Mouse (Mus musculus) liver, embryonic 14.5 days (tissue): ENCODE results near the gene Zfp787. TPM values are rescaled to one million over a fixed set of nuclear protein-coding genes. Genes with fewer than 3 reads are reported as not detected.

ENCODE experiments used
- ATAC-seq: fragments of 200-750 bp; cut with Nextera tagmentation; 2 replicates; pipeline ENCODE4 v1.8.0; 2017; ENCODE audit warnings: moderate number of reproducible peaks, mild to moderate bottlenecking, moderate library complexity; ENCODE audit not compliant: insufficient read depth
- DNase-seq, 3 experiments: peaks; one replicate each; pipeline ENCODE4 v3.0.0-alpha.2; 2012 to 2013; ENCODE audit warnings: low read depth in 3 of 3, low spot score in 3 of 3
- H3K27ac ChIP-seq: fragments of 300-500 bp; sonication (generic); 2 replicates; pipeline ENCODE4 v1.5.1; 2014; ENCODE audit warnings: moderate library complexity, mild to moderate bottlenecking, control low read depth, inconsistent platforms
- H3K27me3 ChIP-seq: fragments of 300-500 bp; sonication (generic); 2 replicates; pipeline ENCODE4 v1.6.1; 2014; ENCODE audit warnings: mild to moderate bottlenecking, low read length, moderate library complexity; ENCODE audit not compliant: control insufficient read depth, insufficient read depth
- H3K36me3 ChIP-seq: fragments of 300-500 bp; sonication (generic); replicated peaks from 2 replicates; pipeline ENCODE4 v1.6.1; 2014; ENCODE audit warnings: low read depth; ENCODE audit not compliant: control insufficient read depth, insufficient read depth
- H3K4me1 ChIP-seq, 2 experiments: fragments of 200-500 bp in 1 of 2; fragments of 300-500 bp in 1 of 2; sonication (generic) in 1 of 2; replicated peaks; 2 replicates each; pipeline ENCODE4 v1.6.1; 2012 to 2014; ENCODE audit warnings: antibody characterized with exemption in 1 of 2, inconsistent platforms in 1 of 2, low read length in 1 of 2; ENCODE audit not compliant: control insufficient read depth in 2 of 2, insufficient read depth in 2 of 2
- H3K4me2 ChIP-seq: fragments of 300-500 bp; sonication (generic); 2 replicates; pipeline ENCODE4 v1.6.1; 2014; ENCODE audit warnings: low read depth, mild to moderate bottlenecking, control low read depth, moderate library complexity
- H3K4me3 ChIP-seq, 2 experiments: fragments of 200-500 bp in 1 of 2; fragments of 300-500 bp in 1 of 2; sonication (generic) in 1 of 2; 2 replicates each; pipeline ENCODE4 v1.5.1; 2012 to 2014; ENCODE audit warnings: low read depth in 2 of 2, low read length in 2 of 2, mild to moderate bottlenecking in 2 of 2, control low read depth in 1 of 2, inconsistent platforms in 1 of 2, moderate library complexity in 1 of 2; ENCODE audit not compliant: insufficient read depth in 1 of 2
- H3K9ac ChIP-seq: fragments of 300-500 bp; sonication (generic); replicated peaks from 2 replicates; pipeline ENCODE4 v1.6.1; 2014; ENCODE audit warnings: mild to moderate bottlenecking, control low read depth, moderate library complexity
- H3K9me3 ChIP-seq: fragments of 300-500 bp; sonication (generic); 2 replicates; pipeline ENCODE4 v1.6.1; 2016; ENCODE audit warnings: low read length, mixed read lengths; ENCODE audit not compliant: control insufficient read depth
- CTCF ChIP-seq: IDR thresholded peaks from 2 replicates; pipeline ENCODE4 v1.5.1; 2016; ENCODE audit warnings: antibody characterized with exemption, low read depth, control low read depth
- EP300 ChIP-seq: IDR thresholded peaks from 2 replicates; pipeline ENCODE4 v1.6.1; 2016; ENCODE audit warnings: antibody characterized with exemption, low read depth
- WGBS: fragments of 180-500 bp; shearing (Covaris S2); extraction: QIAGEN DNeasy Blood & Tissue Kit; methylation state at CpG from one replicate; pipeline ENCODE4 v1.1.7; 2014; ENCODE audit not compliant: insufficient replicate concordance; 5-methylcytosine and 5-hydroxymethylcytosine counted together
- polyA plus RNA-seq, 2 experiments: library from polyadenylated mRNA; depleted of rRNA in 1 of 2; stranded (reverse) in 1 of 2; unstranded in 1 of 2; fragments of >200 nt; fragmentation: Nextera tagmentation in 1 of 2; extraction: Ambion mirVana in 1 of 2; gene quantifications; 2 replicates each; pipeline versions ENCODE4 v1.2.1 to v1.2.3; 2012 to 2014

The Zfp787 gene
- polyA plus RNA-seq (2012; rRNA removed) (11.6 and 12.5 TPM in 2 replicates), polyA plus RNA-seq (2014; fragmentation: Nextera tagmentation; extraction: Ambion mirVana) (6.7 and 6.9 TPM in 2 replicates)

DNA sequence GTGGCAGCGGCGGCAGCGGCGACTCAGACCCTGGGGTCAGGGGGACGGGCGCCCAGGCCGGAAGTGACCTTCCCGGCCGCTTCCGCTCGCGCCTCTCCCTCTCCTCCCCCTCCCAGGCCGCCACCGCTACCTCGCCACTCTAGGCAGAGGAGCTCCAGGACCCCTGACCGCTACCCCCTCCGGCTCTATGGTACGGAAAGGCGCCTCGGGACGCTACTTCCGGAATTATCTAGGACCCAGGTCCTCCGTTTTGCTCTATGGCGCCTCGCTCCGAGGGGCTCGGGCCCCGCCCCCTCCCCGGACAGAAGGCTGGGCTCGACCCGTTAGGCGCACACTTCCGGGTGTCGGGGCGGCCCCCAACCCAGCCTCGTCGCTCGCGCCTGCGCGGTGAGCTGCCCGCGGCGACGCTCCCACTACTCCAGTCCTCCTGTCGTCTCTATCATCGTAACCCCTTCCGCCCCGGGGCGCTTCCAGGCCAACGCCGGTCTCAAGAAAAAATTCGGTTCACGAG is at the start of gene Zfp787:
Gene Zfp787, minus strand, starts transcription at position 97 of the 511 bp plus-strand sequence.
- Histone ChIP-seq H3K36me3 (no peaks in the 10 kb centered on the region), H3K9me3 (no peaks in the 10 kb centered on the region), H3K27me3 (no peaks in the 10 kb centered on the region), H3K27ac (peak within 1 kb of the TSS; percentile 68), H3K4me1 (peaks cover 18 to 40% of the 10 kb centered on the region in 2 experiments), H3K9ac (peak within 1 kb of the TSS; percentile 92), H3K4me3 (peak within 1 kb of the TSS; percentile 63 to 85), H3K4me2 (peak within 1 kb of the TSS; percentile 78)
- WGBS: under 1% methylated on average over 54 of the region's 54 CpGs
- peak; percentile 85 for ATAC-seq
- TF ChIP-seq EP300: no peak
- no peak for TF ChIP-seq CTCF
- peak; percentile 63 to 73 (median 71) for DNase-seq

DNA sequence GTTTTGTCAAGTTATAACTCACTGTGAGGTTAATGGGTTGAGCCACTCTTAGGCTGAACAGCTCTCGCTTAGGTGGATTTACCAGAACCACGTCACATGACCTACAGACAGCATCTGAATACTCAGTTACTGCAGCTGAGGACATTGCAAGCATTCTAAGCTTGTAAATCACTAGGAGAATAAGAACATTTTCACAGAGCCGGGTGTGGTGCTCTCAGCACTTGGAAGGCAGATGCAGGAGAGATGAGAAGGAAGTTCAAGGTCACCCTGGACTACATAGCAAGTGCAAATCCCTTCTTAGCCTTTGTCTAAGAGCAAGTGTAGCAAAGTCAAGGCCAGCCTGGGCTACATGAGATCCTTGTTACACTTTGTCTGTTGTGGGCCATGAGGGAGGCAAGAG is 48.4 kb upstream of the Zfp787 start:
- ATAC-seq: no peak
- Histone ChIP-seq H3K4me2 (no peak overlapping the region), H3K27me3 (no peaks in the 10 kb centered on the region), H3K9me3 (no peaks in the 10 kb centered on the region), H3K4me1 (no peaks in the 10 kb centered on the region), H3K36me3 (no peaks in the 10 kb centered on the region), H3K27ac (no peak overlapping the region), H3K9ac (no peak overlapping the region), H3K4me3 (no peak overlapping the region)
- DNase-seq: no peak
- WGBS: 50% methylated on average over 3 of the region's 3 CpGs
- TF ChIP-seq CTCF: no peak
- no peak for TF ChIP-seq EP300

DNA sequence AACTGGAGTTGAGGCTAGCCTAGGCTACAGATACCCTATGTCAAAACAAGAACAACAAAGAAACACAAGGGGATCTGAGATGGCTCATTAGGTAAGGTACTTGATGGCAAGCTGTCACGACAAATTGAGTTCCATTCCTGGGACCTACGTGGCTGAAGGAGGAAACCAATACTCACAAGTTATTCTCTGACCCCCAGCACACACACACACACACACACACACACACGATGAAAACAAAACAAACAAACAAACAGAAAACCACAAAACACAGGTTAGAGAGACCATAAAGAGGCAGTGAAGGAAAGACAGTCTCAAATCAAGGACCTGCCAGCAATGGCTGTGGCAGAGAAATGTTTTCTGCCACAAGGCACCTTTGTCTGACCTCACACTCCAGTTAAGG is 41.0 kb upstream of the Zfp787 start, which contains the start of gene Galp:
Gene Galp, plus strand, starts transcription at position 301 of the 400 bp plus-strand sequence.
- WGBS: 35% methylated on average over 3 of the region's 3 CpGs
- no peaks in the 10 kb centered on the region for H3K9me3 ChIP-seq
- no peak for DNase-seq
- TF ChIP-seq CTCF (no peak), EP300 (no peak)
- H3K4me3 ChIP-seq: no peak within 1 kb of the TSS
- H3K27me3 ChIP-seq: no peaks in the 10 kb centered on the region
- no peak within 1 kb of the TSS for H3K9ac ChIP-seq
- H3K4me2 ChIP-seq: no peak within 1 kb of the TSS
- H3K4me1 ChIP-seq: no peaks in the 10 kb centered on the region
- H3K36me3 ChIP-seq: no peaks in the 10 kb centered on the region
- no peak within 1 kb of the TSS for H3K27ac ChIP-seq
- no peak for ATAC-seq

DNA sequence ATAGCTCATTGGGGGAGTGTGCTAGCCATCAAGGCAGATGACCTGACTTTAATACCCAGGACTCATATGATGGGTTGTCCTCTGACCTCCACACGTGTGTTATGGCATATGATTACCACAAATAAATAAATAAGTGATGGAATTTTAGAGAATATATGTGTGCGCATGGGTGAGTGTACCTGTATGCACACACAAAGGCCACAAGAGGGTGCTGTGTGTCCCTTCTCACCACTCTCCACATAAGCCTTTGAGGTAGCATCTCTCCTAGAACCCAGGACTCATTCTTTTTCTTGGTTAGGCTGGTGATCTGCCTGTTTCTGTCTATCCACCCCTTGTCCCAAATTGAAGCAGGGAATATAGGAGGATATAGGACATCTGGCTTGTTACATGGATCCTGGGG is 40.0 kb upstream of the Zfp787 start:
- H3K9ac ChIP-seq: no peak overlapping the region
- H3K27ac ChIP-seq: no peak overlapping the region
- H3K4me1 ChIP-seq: no peaks in the 10 kb centered on the region
- no peak overlapping the region for H3K4me2 ChIP-seq
- no peaks in the 10 kb centered on the region for H3K27me3 ChIP-seq
- 31% methylated on average over 2 of the region's 2 CpGs for WGBS
- H3K4me3 ChIP-seq: no peak overlapping the region
- ATAC-seq (no peak), DNase-seq (no peak)
- no peak for TF ChIP-seq EP300
- peak; percentile 54; the same call in 1 of the 2 replicates for TF ChIP-seq CTCF
- no peaks in the 10 kb centered on the region for H3K36me3 ChIP-seq
- H3K9me3 ChIP-seq: no peaks in the 10 kb centered on the region

DNA sequence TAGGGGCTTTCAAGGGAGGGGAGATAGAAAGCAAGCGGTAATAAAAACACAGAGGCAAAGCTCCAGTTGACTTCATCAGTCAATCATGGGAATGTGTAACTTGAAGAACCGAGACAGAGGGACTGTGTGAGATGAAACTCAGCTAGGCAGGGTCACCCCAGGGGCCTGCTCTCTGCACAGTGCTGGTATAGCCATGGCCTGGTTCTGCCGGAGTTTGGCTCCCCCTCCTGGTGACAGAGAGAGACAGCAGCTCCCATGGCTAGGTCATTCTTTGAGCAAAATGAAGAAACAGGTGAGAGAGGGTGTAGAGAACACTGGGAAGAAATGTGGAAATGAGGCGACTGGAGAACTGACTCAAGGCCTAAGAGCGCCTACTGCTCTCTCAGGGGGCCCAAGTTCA is 38.3 kb upstream of the Zfp787 start:
- peak; percentile 92 for TF ChIP-seq CTCF
- TF ChIP-seq EP300: no peak
- no peak overlapping the region for H3K9ac ChIP-seq
- no peak overlapping the region for H3K4me2 ChIP-seq
- no peaks in the 10 kb centered on the region for H3K27me3 ChIP-seq
- ATAC-seq (peak; percentile 46; the same call in 1 of the 2 replicates), DNase-seq (no peak)
- H3K36me3 ChIP-seq: no peaks in the 10 kb centered on the region
- H3K4me3 ChIP-seq: no peak overlapping the region
- 13% methylated on average over 5 of the region's 5 CpGs for WGBS
- H3K9me3 ChIP-seq: no peaks in the 10 kb centered on the region
- no peak overlapping the region for H3K27ac ChIP-seq
- no peaks in the 10 kb centered on the region for H3K4me1 ChIP-seq
